Mouse (Mus musculus) heart, embryonic 13.5 days (tissue): ENCODE results near the gene Riiad1. TPM values are rescaled to one million over a fixed set of nuclear protein-coding genes. Genes with fewer than 3 reads are reported as not detected.

ENCODE experiments used
- ATAC-seq: fragments of 200-750 bp; cut with Nextera tagmentation; 2 replicates; pipeline ENCODE4 v1.8.0; 2017; ENCODE audit warnings: moderate TSS enrichment; ENCODE audit not compliant: insufficient number of reproducible peaks, low FRiP score, low TSS enrichment; ENCODE audit errors: extremely low read depth
- H3K27ac ChIP-seq: fragments of 300-500 bp; sonication (generic); replicated peaks from 2 replicates; pipeline ENCODE4 v1.5.1; 2015; ENCODE audit warnings: moderate library complexity, mild to moderate bottlenecking, inconsistent platforms
- H3K27me3 ChIP-seq: fragments of 300-500 bp; sonication (generic); replicated peaks from 2 replicates; pipeline ENCODE4 v1.6.1; 2015; ENCODE audit warnings: mild to moderate bottlenecking, inconsistent platforms
- H3K36me3 ChIP-seq: fragments of 300-500 bp; sonication (generic); 2 replicates; pipeline ENCODE4 v1.6.1; 2015; ENCODE audit warnings: mild to moderate bottlenecking, inconsistent platforms
- H3K4me1 ChIP-seq: fragments of 300-500 bp; sonication (generic); 2 replicates; pipeline ENCODE4 v1.6.1; 2015; ENCODE audit warnings: inconsistent platforms
- H3K4me2 ChIP-seq: fragments of 300-500 bp; sonication (generic); 2 replicates; pipeline ENCODE4 v1.6.1; 2015; ENCODE audit warnings: inconsistent platforms, mild to moderate bottlenecking, moderate library complexity
- H3K4me3 ChIP-seq: fragments of 300-500 bp; sonication (generic); 2 replicates; pipeline ENCODE4 v1.5.1; 2015; ENCODE audit warnings: moderate library complexity, mild to moderate bottlenecking, inconsistent platforms
- H3K9ac ChIP-seq: fragments of 300-500 bp; sonication (generic); 2 replicates; pipeline ENCODE4 v1.6.1; 2015; ENCODE audit warnings: inconsistent platforms, mild to moderate bottlenecking, moderate library complexity
- H3K9me3 ChIP-seq: fragments of 300-500 bp; sonication (generic); 2 replicates; pipeline ENCODE4 v1.6.1; 2016; ENCODE audit warnings: inconsistent platforms
- WGBS: fragments of 180-500 bp; shearing (Covaris S2); methylation state at CpG from one replicate; pipeline ENCODE4 v1.1.7; 2015; ENCODE audit warnings: mixed read lengths; 5-methylcytosine and 5-hydroxymethylcytosine counted together
- polyA plus RNA-seq: library from polyadenylated mRNA; unstranded; fragments of >200 nt; fragmentation: Nextera tagmentation; extraction: Ambion mirVana; gene quantifications from 2 replicates; pipeline ENCODE4 v1.2.1, GENCODE M21; 2015

Riiad1 gene
- polyA plus RNA-seq, 1 experiment from 2014 or later = 4.0 TPM

DNA sequence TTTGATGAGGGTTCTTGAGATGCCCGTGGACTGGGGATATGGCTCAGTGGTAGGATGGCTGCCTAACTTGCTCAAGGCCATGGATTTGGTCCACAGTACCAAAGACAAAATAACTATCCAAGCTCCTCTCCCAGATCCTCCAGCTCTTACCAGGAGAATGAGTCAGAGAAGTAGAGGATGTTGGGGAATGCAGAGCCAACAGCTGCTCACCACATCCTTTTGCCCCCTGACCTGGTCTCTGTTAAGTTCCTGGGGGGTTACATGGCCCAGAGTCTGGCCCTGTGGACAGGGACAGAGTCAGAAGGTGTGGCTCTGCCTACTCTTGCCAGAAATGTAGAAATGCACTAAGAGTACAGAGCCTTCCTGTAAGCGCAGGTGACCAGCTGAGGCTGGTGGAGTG is 20.3 kb downstream of the Riiad1 start:
- H3K9ac ChIP-seq = no peak overlapping the region
- H3K9me3 ChIP-seq = no peaks in the 10 kb centered on the region
- H3K4me3 ChIP-seq = no peak overlapping the region
- H3K27me3 ChIP-seq = peaks cover 10% of the 10 kb centered on the region; the same call in 1 of the 2 replicates
- WGBS = 80% methylated on average over 2 of the region's 2 CpGs
- no peak overlapping the region for H3K27ac ChIP-seq
- peaks cover 8% of the 10 kb centered on the region for H3K4me1 ChIP-seq
- no peak overlapping the region for H3K4me2 ChIP-seq
- no peaks in the 10 kb centered on the region for H3K36me3 ChIP-seq
- no peak for ATAC-seq

DNA sequence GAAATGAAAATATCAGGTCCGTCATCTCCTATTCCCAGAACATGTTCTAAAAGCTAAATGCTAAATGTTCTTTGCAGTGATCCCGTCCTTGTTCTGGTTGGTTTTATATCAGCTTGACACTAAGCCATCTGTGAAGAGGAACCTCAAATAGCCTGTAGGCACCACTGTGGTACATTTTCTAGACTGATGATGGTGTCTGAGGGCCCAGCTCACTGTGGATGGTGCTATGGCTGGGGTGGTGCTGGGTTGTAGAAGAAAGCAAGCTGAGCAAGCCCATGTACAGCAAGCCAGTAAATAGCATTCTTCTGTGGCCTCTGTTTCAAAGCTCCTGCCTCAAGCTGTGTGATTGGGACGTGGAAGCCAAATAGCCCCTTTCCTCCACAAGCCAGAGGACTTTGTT is 23.1 kb downstream of the Riiad1 start:
- H3K4me2 ChIP-seq = peak overlapping the region; percentile 69
- ATAC-seq = no peak

DNA sequence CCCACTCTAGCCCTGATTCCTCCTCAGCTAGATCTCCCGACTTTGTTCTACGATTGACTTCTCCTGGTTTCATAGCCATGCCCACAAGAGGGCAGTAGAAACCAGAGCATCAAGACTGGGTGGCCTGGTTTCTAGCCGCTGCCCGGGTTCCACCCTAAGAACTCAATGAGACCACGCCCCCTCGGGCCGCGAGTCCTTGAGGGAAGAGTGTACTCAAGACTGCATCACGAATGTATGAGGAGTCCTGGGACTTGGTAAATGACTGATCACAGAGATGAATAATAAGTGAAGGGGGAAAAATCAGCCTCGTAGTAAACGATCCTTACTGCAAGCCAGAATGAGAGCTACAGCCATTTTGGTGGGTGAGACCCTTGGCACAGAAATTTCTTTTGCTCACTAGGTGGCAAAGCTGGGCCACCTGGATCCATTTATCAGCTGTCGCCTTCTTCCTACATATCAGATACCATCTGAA is 23.6 kb downstream of the Riiad1 start:
- H3K4me1 ChIP-seq = peaks cover 4% of the 10 kb centered on the region; the same call in 1 of the 2 replicates
- ATAC-seq = no peak
- H3K27ac ChIP-seq = no peak overlapping the region
- no peaks in the 10 kb centered on the region for H3K36me3 ChIP-seq
- peak overlapping the region; percentile 69 for H3K4me2 ChIP-seq
- H3K9ac ChIP-seq = peak overlapping the region; percentile 47; the same call in 1 of the 2 replicates
- WGBS = 3% methylated on average over 12 of the region's 12 CpGs
- no peaks in the 10 kb centered on the region for H3K9me3 ChIP-seq
- H3K4me3 ChIP-seq = peak overlapping the region; percentile 50
- H3K27me3 ChIP-seq = peaks cover 10% of the 10 kb centered on the region; the same call in 1 of the 2 replicates

More for the DNA sequence above, 23.1 kb downstream of the Riiad1 start:
- Histone ChIP-seq H3K27me3 (peaks cover 10% of the 10 kb centered on the region; the same call in 1 of the 2 replicates), H3K27ac (no peak overlapping the region), H3K4me3 (no peak overlapping the region), H3K36me3 (no peaks in the 10 kb centered on the region), H3K9ac (peak overlapping the region; percentile 47; the same call in 1 of the 2 replicates), H3K9me3 (no peaks in the 10 kb centered on the region), H3K4me1 (peaks cover 4% of the 10 kb centered on the region; the same call in 1 of the 2 replicates)
- 64% methylated on average over 3 of the region's 3 CpGs for WGBS

DNA sequence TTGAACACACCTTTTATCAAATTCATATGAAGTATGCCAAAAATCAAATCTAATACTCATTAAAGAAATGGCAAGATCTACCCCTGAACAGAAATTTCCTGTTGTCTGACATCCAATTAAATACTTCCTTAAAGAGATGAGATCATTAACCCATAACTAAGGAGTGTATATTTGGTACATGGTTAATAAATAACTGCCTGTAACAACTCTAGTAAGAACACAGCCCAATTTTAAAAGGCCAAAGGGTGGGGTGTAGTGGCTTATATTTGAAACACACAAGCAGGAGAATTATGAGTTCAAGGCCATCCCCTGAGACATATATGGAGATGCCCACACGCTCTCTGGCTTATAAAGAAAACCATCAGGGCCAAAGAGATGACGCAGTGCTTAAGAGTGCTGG is 30.8 kb downstream of the Riiad1 start:
- Histone ChIP-seq H3K4me1 (peaks cover 2% of the 10 kb centered on the region), H3K36me3 (peaks cover 60% of the 10 kb centered on the region), H3K4me3 (no peak overlapping the region), H3K9me3 (no peaks in the 10 kb centered on the region), H3K27ac (no peak overlapping the region), H3K9ac (no peak overlapping the region), H3K27me3 (no peaks in the 10 kb centered on the region), H3K4me2 (no peak overlapping the region)
- ATAC-seq = no peak
- 95% methylated on average over 2 of the region's 2 CpGs for WGBS

DNA sequence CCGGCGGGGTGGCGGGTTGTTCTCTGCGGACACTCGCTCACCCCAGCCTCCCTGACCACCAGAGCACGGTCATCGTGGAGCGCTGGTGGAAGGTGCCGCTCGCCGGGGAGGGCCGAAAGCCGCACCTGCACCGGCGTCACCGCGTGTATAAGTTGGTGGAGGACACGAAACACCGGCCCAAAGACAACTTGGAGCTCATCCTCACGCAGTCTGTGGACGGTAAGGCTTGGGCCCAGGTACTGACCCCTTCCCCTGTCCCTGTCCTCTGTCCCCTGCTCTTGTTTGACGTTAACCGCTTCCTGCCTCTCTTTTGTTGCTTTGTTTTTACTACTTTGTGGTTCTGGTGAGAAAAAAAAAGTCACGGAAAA is 36.6 kb downstream of the Riiad1 start, which contains the start of gene Oaz3:
Oaz3 (minus strand) TSS at position 319 of the 368 bp plus-strand sequence.
- Histone ChIP-seq H3K36me3 (peaks cover 42% of the 10 kb centered on the region), H3K9ac (peak within 1 kb of the TSS; percentile 97), H3K4me2 (peak within 1 kb of the TSS; percentile 92), H3K9me3 (no peaks in the 10 kb centered on the region), H3K4me1 (peaks cover 10% of the 10 kb centered on the region), H3K4me3 (peak within 1 kb of the TSS; percentile 72), H3K27ac (peak within 1 kb of the TSS; percentile 80), H3K27me3 (peaks cover 8% of the 10 kb centered on the region; the same call in 1 of the 2 replicates)
- peak; percentile 70; the same call in 1 of the 2 replicates for ATAC-seq
- whole genome bisulfite sequencing = 2% methylated on average over 24 of the region's 24 CpGs

DNA sequence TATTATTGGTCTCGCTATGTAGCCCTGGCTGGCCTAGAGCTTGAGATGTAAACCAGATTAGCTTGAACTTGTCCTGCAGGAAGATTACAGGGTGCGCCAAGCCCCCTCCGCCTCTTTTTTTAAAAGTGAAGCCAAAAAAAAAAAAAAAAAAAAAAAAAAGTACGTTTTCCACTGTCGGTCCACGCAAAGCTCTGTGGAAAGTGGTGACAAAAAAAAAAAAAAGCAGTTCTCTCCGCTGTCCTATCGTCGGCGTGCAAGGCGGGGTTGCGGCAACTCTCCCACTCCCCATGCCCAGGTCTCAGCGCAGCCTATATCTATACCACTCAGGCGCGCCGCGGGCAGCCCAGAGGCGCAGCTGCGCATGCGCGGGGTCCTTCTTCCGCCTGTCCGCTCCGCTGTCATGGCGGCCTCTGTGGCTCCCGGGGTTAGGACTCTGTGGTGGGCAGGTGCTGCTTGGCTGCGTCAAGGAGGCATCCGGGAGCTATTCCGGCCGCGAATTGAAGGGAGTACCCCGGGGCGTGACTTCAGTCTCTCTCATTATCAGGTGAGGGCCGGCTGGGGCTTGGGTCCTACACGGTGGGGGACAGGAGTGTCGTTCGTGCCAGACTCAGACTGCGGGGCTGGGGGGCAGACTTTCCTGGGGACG is 37.1 kb downstream of the Riiad1 start, which contains the start of gene Mrpl9:
Mrpl9 (plus strand) TSS at position 368 of the 646 bp plus-strand sequence.
- H3K36me3 ChIP-seq = peaks cover 37% of the 10 kb centered on the region
- H3K27ac ChIP-seq = peak within 1 kb of the TSS; percentile 80
- peak; percentile 87 for ATAC-seq
- WGBS = under 1% methylated on average over 39 of the region's 39 CpGs
- peaks cover 10% of the 10 kb centered on the region for H3K4me1 ChIP-seq
- H3K4me2 ChIP-seq = peak within 1 kb of the TSS; percentile 92
- H3K27me3 ChIP-seq = peaks cover 8% of the 10 kb centered on the region; the same call in 1 of the 2 replicates
- peak within 1 kb of the TSS; percentile 72 for H3K4me3 ChIP-seq
- peak within 1 kb of the TSS; percentile 97 for H3K9ac ChIP-seq
- no peaks in the 10 kb centered on the region for H3K9me3 ChIP-seq

DNA sequence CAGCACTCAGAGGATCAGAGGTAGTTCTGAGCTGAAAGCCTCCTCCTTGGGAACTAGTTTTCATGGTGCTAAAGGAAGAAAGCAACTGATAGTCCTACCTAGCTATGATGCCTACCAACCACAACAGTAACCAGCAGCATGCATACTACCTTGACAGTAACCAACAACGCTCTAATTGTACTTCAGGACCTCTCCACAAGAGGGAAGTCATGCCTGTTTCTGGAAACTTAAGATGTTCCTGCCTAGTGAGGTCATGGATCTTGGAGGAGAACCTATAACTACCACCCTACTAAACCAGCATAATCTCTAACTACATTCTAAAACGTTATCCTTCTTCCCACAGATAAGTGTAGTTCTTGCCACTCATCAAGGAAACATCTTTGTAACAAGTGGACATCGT is 39.0 kb downstream of the Riiad1 start:
- WGBS = 36% methylated on average over 3 of the region's 3 CpGs
- H3K27ac ChIP-seq = no peak overlapping the region
- peaks cover 8% of the 10 kb centered on the region; the same call in 1 of the 2 replicates for H3K27me3 ChIP-seq
- H3K9me3 ChIP-seq = no peaks in the 10 kb centered on the region
- no peak overlapping the region for H3K9ac ChIP-seq
- no peak overlapping the region for H3K4me2 ChIP-seq
- peaks cover 10% of the 10 kb centered on the region for H3K4me1 ChIP-seq
- ATAC-seq = no peak
- no peak overlapping the region for H3K4me3 ChIP-seq
- H3K36me3 ChIP-seq = peaks cover 19% of the 10 kb centered on the region

DNA sequence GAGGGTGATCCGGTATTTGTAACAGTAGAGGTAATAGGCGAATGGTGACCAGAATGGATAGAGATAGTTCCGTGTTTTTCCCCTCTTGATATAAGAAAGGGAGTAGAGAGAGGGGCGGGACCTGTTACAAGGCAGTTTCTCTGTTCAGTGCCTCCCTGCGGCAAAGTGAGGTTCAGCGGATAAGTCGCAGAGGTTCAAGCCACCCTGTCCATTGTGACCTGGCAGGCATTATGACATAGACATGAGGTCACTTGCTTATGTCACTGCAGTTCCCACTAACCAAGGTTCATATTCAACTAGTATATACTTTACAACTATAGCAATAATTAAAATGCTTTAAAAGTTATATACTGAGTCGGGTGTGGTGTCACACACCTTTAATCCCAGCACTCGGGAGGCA is 43.7 kb downstream of the Riiad1 start:
- H3K27me3 ChIP-seq = peaks cover 8% of the 10 kb centered on the region; the same call in 1 of the 2 replicates
- no peaks in the 10 kb centered on the region for H3K9me3 ChIP-seq
- no peaks in the 10 kb centered on the region for H3K4me1 ChIP-seq
- H3K4me3 ChIP-seq = no peak overlapping the region
- WGBS = 73% methylated on average over 9 of the region's 9 CpGs
- H3K9ac ChIP-seq = no peak overlapping the region
- no peak for ATAC-seq
- H3K36me3 ChIP-seq = no peaks in the 10 kb centered on the region
- no peak overlapping the region for H3K4me2 ChIP-seq
- H3K27ac ChIP-seq = no peak overlapping the region

DNA sequence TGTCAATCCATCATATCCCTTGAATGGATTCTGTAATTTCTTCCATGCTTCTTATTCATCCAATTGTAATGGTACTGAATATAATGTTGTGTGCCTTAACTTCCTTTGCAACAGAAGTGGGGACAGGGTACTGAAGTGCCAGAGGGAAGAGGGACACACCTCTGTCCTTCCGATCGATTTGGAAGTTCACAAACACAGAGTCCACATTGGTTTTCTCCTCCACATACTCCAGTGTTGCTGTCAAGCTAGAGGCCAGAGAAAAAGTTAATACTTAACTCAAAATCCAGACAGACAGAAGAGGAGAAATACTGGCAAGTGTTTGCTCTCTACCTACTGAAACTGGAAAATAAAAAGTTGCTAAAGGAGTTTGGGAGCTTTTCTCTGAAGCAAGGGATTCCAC is 45.8 kb downstream of the Riiad1 start:
- Histone ChIP-seq H3K27ac (no peak overlapping the region), H3K4me2 (no peak overlapping the region), H3K4me3 (no peak overlapping the region), H3K9ac (no peak overlapping the region), H3K9me3 (no peaks in the 10 kb centered on the region), H3K36me3 (no peaks in the 10 kb centered on the region), H3K27me3 (no peaks in the 10 kb centered on the region), H3K4me1 (no peaks in the 10 kb centered on the region)
- 83% methylated on average over 2 of the region's 2 CpGs for WGBS
- no peak for ATAC-seq

DNA sequence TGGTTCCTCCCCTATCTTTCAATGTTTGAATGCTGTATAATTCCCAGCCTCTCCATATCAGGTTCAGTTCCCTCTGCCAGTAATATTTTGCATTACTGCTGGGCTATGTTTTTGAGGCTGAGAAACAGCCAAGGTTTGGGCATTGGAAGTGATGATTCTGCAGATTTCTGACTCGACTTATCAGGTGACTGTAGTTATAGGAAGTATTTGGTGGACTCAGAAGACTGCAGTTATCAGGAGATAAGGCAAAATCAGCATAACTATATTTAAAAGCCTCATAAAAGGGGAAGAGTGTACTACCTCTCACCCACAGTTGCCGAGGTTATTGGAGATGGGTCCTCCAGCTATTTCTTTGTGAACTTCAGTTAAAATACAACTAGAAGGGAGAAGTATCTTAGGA is 49.2 kb downstream of the Riiad1 start:
- no peak overlapping the region for H3K4me3 ChIP-seq
- no peaks in the 10 kb centered on the region for H3K27me3 ChIP-seq
- no peaks in the 10 kb centered on the region for H3K9me3 ChIP-seq
- no peak overlapping the region for H3K27ac ChIP-seq
- no peak overlapping the region for H3K4me2 ChIP-seq
- no peaks in the 10 kb centered on the region for H3K4me1 ChIP-seq
- 56% methylated on average over 2 of the region's 2 CpGs for WGBS
- no peak for ATAC-seq
- no peaks in the 10 kb centered on the region for H3K36me3 ChIP-seq
- H3K9ac ChIP-seq = no peak overlapping the region
